In genomic region chr2:128296897-128297296, GRCm38 (mm10) we compare ENCODE assay signal across 7 mouse cellular contexts.
DNase-seq lines count a peak whose midpoint lies in the region; ATAC-seq and TF ChIP-seq lines count a peak whose summit lies in the region.

No protein-coding gene starts in this region.

- no peak overlapping the region for H3K27ac ChIP-seq in lung, embryonic 14.5 days (ENCODE audit: low read depth)
- peak overlapping the region; percentile 69 for H3K27ac ChIP-seq in lung, embryonic 16.5 days (ENCODE audit: low read length)

- DNase-seq in lung, embryonic 14.5 days: peak; percentile 47
- no peak for DNase-seq in lung, postnatal 10 days
- DNase-seq in embryo, embryonic 10 days (ENCODE audit: low spot score): peak; percentile 48
- DNase-seq in thymus, postnatal 25 days: peak; percentile 33
- DNase-seq in cerebellum, adult 11-12 months: no peak
- DNase-seq in retina, embryonic 14.5 days (ENCODE audit: low spot score): no peak

- H3K9ac ChIP-seq in lung, embryonic 14.5 days: no peak overlapping the region
- H3K9ac ChIP-seq in lung, embryonic 16.5 days (ENCODE audit: low read length): no peak overlapping the region

- no peak overlapping the region for H3K4me3 ChIP-seq in lung, embryonic 14.5 days (ENCODE audit: low read depth, low read length)
- no peak overlapping the region for H3K4me3 ChIP-seq in lung, embryonic 16.5 days (ENCODE audit: low read length)

- no peak overlapping the region for H3K4me2 ChIP-seq in lung, embryonic 14.5 days
- H3K4me2 ChIP-seq in lung, embryonic 16.5 days (ENCODE audit: low read depth, low read length): no peak overlapping the region

- H3K27me3 ChIP-seq in lung, embryonic 14.5 days (ENCODE audit: insufficient read depth, low read length): no peaks in the 10 kb centered on the region
- H3K27me3 ChIP-seq in lung, embryonic 16.5 days (ENCODE audit: control insufficient read depth, insufficient read depth, low read depth, low read length): no peaks in the 10 kb centered on the region

- 21% methylated on average over 5 of the region's 5 CpGs for whole genome bisulfite sequencing in lung, embryonic 14.5 days
- WGBS in lung, embryonic 16.5 days: 19% methylated on average over 5 of the region's 5 CpGs

- TF ChIP-seq CTCF in lung, embryonic 14.5 days (IDR thresholded peaks at IDR 0.05; ENCODE audit: low read depth): no peak

- peaks cover 1% of the 10 kb centered on the region; the same call in 1 of the 2 replicates for H3K9me3 ChIP-seq in lung, embryonic 14.5 days (ENCODE audit: low read depth, low read length)
- H3K9me3 ChIP-seq in lung, embryonic 16.5 days (ENCODE audit: control insufficient read depth, low read length): no peaks in the 10 kb centered on the region

- H3K36me3 ChIP-seq in lung, embryonic 14.5 days (ENCODE audit: insufficient read depth): no peaks in the 10 kb centered on the region
- H3K36me3 ChIP-seq in lung, embryonic 16.5 days (ENCODE audit: control insufficient read depth, insufficient read depth, low read length): no peaks in the 10 kb centered on the region

- no peak for ATAC-seq in lung, embryonic 14.5 days (ENCODE audit: insufficient read depth)
- ATAC-seq in lung, embryonic 16.5 days (ENCODE audit: low read depth): 0 out of 2 replicates have a peak, but pooled peaks have one; percentile 32

- H3K4me1 ChIP-seq in lung, embryonic 14.5 days (ENCODE audit: insufficient read depth): peaks cover 23% of the 10 kb centered on the region; the same call in 1 of the 2 replicates
- peaks cover 34% of the 10 kb centered on the region for H3K4me1 ChIP-seq in lung, embryonic 16.5 days (replicated peaks; ENCODE audit: control insufficient read depth, insufficient read depth, low read length)

Comparison
In these comparisons a context has a peak if more than half of its experiments do, and no peak if none do; other contexts are left out.
1. DNase-seq: peak in lung, embryonic 14.5 days (single experiment), embryo, embryonic 10 days (single experiment) and thymus, postnatal 25 days (single experiment); none in lung, postnatal 10 days (single experiment), cerebellum, adult 11-12 months (single experiment) and retina, embryonic 14.5 days (single experiment).